Mouse (Mus musculus) embryonic fibroblast, embryonic 13.5 days (primary cell): Measurements from ENCODE around the gene Bhlha9. TPM values are rescaled to one million over a fixed set of nuclear protein-coding genes. Genes with fewer than 3 reads are reported as not detected.
A peak's percentile ranks its signal among the peaks of the same experiment; 100 is the strongest.

Experiments
- H3K27ac ChIP-seq: 2 replicates; pipeline ENCODE4 v1.5.1; 2012; ENCODE audit warnings: low read length, control low read depth, inconsistent platforms; ENCODE audit not compliant: insufficient read depth
- H3K4me1 ChIP-seq: 2 replicates; pipeline ENCODE4 v1.6.1; 2011; ENCODE audit warnings: low read length; ENCODE audit not compliant: control insufficient read depth, insufficient read depth
- H3K4me3 ChIP-seq: 2 replicates; pipeline ENCODE4 v1.5.1; 2011; ENCODE audit warnings: mild to moderate bottlenecking, control low read depth, low read length; ENCODE audit not compliant: insufficient read depth
- CTCF ChIP-seq: IDR thresholded peaks from 2 replicates; pipeline ENCODE4 v1.5.1; 2011; ENCODE audit warnings: mild to moderate bottlenecking, control low read depth, low read length, moderate library complexity, borderline replicate concordance; ENCODE audit not compliant: insufficient read depth
- POLR2A ChIP-seq: IDR thresholded peaks from 2 replicates; pipeline ENCODE4 v1.6.1; 2011; ENCODE audit warnings: low read depth, mild to moderate bottlenecking, control low read depth, low read length, moderate library complexity
- polyA plus RNA-seq: library from polyadenylated mRNA; stranded (reverse); fragments of >200 nt; gene quantifications from 2 replicates; pipeline ENCODE4 v1.2.4, GENCODE M21; 2011; ENCODE audit warnings: low read depth; ENCODE audit not compliant: missing spikeins, insufficient read length

The Bhlha9 gene
- not detected in 2 replicates for polyA plus RNA-seq

DNA sequence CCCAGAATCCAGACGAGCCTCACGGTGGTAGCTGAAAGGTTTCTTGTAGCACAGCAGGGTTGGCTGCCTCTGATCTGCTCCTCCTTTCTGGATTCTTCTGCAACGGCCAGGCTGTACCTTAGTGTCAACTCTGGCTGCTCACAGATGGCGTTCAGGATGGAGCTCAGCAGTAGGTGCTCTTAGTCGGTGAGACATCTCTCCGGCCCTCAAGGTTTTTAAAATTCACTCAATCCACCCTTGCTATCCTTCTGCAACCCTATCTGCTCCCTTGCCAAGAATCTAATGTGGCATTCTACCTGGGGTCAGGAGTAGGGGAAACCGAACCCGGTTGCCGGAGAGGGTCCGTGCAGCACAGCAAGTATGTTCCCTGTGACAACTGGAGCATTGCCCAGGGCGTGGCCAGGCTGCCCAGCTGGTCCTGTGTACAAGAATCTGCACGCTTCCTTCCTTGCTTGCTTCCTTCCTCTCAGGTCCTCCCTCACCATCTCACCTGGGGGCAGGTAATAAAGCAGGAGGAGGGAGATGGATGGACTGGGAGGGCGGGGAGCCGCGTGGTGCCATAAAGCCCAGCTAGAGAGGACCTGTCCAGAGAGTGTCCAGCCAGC is at the start of gene Bhlha9:
Gene Bhlha9, plus strand, starts transcription at position 600 of the 605 bp plus-strand sequence.
- Histone ChIP-seq H3K4me1 (no peaks in the 10 kb centered on the region), H3K4me3 (no peak within 1 kb of the TSS), H3K27ac (no peak within 1 kb of the TSS)
- TF ChIP-seq POLR2A (no peak), CTCF (no peak)

GRCm38 (mm10) chr11:76622566-76623205 is 49.6 kb upstream of the Bhlha9 start:
- Histone ChIP-seq H3K27ac (no peak overlapping the region), H3K4me3 (peak overlapping the region; percentile 60), H3K4me1 (no peaks in the 10 kb centered on the region)
- TF ChIP-seq POLR2A (no peak), CTCF (no peak)

DNA sequence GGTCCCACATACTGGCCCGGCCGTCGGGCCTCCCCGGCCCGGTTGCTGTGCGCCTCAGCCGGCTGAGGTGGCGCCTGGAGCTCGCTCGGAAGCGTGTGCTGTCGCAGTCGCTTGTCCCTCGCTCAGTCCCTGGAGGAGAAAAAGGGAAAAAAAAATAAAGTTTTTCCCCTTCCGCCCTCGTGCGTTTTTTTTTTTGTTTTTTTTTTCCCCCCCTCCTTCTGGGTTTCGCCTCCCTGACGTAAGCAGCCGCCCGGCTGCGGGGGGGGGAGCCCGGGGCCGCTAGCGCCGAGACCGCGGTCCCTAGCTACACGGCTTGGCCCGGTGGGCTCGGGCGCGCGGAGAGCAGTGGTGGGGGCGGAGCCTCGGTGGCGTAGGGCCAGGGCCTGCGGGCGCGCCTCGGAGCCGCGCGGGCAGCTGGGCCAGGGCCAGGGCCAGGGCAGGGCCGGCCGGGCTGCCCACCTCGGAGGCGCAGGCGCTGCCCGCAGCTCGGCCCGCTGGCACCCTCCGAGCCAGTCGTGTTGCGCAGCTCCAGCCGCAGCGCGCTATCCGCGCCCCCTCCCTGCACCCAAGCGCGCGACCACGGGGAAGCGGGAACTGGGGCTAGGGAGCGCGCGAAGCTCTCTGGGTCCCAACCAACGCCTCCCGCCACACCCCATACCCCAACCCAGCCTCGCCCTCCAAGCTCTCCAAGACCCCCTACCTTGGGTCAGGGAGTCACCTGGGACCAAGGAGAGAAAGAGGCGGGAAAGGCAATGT is 48.9 kb upstream of the Bhlha9 start:
- H3K27ac ChIP-seq, result no peak overlapping the region
- peak overlapping the region; percentile 60 for H3K4me3 ChIP-seq
- TF ChIP-seq POLR2A (no peak), CTCF (no peak)

DNA sequence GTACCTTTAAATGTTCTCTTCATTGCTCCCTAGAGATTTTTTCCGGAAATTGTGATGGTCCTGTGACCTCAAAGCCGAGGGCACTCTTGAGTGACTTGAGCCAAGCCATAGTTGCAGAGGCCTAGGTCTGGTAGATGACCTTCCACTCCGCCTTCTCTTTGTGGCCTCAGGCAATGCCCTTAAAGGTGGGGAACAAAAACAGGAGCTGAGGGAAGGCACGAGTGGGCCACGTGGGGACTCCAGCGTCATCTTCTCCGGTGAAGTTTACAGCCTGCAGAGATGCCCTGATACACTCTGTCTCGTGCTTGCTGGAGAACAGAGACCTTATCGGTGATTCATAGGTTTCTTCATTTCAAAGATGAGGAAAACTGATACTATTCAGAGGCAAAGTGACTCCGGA is 48.2 kb upstream of the Bhlha9 start:
- TF ChIP-seq CTCF (no peak), POLR2A (no peak)
- Histone ChIP-seq H3K27ac (no peak overlapping the region), H3K4me1 (no peaks in the 10 kb centered on the region), H3K4me3 (no peak overlapping the region)

More for the DNA sequence above, 48.9 kb upstream of the Bhlha9 start:
- H3K4me1 ChIP-seq, result no peaks in the 10 kb centered on the region

GRCm38 (mm10) chr11:76624881-76625280 is 47.4 kb upstream of the Bhlha9 start:
- no peak overlapping the region for H3K4me3 ChIP-seq
- H3K27ac ChIP-seq, result no peak overlapping the region
- TF ChIP-seq CTCF, result no peak
- no peak for TF ChIP-seq POLR2A
- H3K4me1 ChIP-seq, result no peaks in the 10 kb centered on the region

GRCm38 (mm10) chr11:76628613-76629012 is 43.7 kb upstream of the Bhlha9 start:
- TF ChIP-seq POLR2A, result no peak
- no peak for TF ChIP-seq CTCF
- Histone ChIP-seq H3K4me1 (no peaks in the 10 kb centered on the region), H3K27ac (no peak overlapping the region), H3K4me3 (no peak overlapping the region)

DNA sequence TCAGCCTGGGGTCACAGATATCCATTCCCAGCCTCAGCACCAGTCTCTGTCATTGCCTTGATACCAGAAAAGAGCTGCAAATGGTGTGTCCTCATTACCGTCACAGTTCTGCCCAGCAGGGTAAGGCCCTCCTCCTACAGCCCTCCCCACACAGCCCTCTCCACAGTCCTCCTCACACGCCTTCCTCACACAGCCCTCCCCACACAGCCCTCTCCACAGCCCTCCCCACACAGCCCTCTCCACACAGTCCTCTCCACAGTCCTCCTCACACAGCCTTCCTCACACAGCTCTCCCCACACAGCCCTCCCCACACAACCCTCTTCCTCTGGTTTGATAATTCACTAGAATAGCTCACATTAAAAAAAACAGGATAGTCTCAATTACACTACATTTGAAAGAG is 42.2 kb upstream of the Bhlha9 start:
- TF ChIP-seq POLR2A (no peak), CTCF (no peak)
- H3K4me1 ChIP-seq, result no peaks in the 10 kb centered on the region
- no peak overlapping the region for H3K27ac ChIP-seq
- no peak overlapping the region for H3K4me3 ChIP-seq

DNA sequence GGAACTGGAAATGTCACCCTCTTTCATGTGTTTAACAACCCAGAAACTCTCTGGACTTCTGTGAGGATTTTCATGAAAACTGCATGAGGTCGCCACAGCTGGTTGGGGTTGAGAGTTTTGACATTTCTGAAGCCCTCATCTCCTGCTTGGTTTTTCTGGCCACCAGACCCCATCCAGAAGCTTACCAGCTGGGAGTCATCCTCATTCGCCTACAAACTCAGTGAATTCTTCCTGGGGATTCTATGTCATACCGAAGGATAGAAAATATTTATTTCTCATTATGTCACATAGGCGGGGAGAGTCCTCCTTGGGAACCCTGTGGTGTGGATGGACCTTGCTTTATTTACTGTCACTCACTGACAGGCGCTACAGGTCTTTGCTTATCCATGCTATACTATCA is 41.8 kb upstream of the Bhlha9 start:
- TF ChIP-seq CTCF (no peak), POLR2A (no peak)
- no peak overlapping the region for H3K27ac ChIP-seq
- no peak overlapping the region for H3K4me3 ChIP-seq
- H3K4me1 ChIP-seq, result no peaks in the 10 kb centered on the region

DNA sequence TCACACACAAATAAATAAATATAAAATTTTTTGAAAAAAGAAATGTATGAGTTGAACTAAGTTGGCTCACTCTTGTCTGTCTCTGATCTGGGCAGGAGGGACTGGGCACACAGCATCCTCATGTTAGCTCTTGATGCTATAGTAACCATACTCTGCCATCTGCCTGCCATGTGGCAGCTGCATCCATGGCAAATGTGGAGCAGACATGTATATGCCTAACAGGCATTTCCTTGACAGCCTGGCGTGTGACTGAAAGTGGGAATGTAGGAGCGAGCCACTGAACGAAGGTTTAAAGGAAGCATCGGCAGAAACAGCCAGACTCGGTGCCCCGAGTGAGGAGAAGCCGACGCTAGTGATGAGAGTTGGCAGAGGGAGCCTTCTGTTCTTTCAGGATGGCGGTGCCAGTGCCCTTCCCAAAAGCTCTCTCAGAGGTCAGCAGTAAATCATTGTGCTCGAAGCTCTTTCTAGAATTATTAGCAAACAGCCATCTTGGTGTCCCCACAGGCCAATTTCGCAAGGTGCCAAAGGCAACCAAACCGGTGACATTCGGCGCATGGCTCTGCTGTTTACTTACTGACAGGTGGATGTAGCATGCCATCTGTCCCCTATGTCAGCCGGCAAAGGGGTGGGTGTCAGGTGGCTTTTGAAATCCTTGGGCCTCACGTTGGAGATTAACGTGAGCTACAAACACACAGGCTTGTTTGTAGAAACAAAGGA is 32.8 kb upstream of the Bhlha9 start:
- no peak overlapping the region for H3K27ac ChIP-seq
- no peak overlapping the region for H3K4me3 ChIP-seq
- no peaks in the 10 kb centered on the region for H3K4me1 ChIP-seq
- no peak for TF ChIP-seq CTCF
- no peak for TF ChIP-seq POLR2A
